Mouse (Mus musculus) forebrain, embryonic 11.5 days (tissue): ENCODE results near the gene Ifit3. TPM values are rescaled to one million over a fixed set of nuclear protein-coding genes. Genes with fewer than 3 reads are reported as not detected.
"Not testable (repeated sequence)": the region's sequence is repeated elsewhere in the genome, so short reads cannot be mapped to it uniquely, and the experiment has no call there.

ENCODE experiments used
- ATAC-seq: fragments of 200-750 bp; cut with Nextera tagmentation; replicated peaks from 2 replicates; pipeline ENCODE4 v1.8.0; 2017; ENCODE audit warnings: moderate TSS enrichment; ENCODE audit not compliant: low FRiP score
- DNase-seq: peaks from one replicate; pipeline ENCODE4 v3.0.0-alpha.2; 2017; ENCODE audit warnings: low spot score
- H3K27ac ChIP-seq: fragments of 300-500 bp; sonication (generic); 2 replicates; pipeline ENCODE4 v1.5.1; 2014; ENCODE audit warnings: low read depth, low read length
- H3K27me3 ChIP-seq: fragments of 300-500 bp; sonication (generic); 2 replicates; pipeline ENCODE4 v1.6.1; 2014; ENCODE audit warnings: mild to moderate bottlenecking, low read length, mixed read lengths; ENCODE audit not compliant: control insufficient read depth, insufficient read depth
- H3K36me3 ChIP-seq: fragments of 300-500 bp; sonication (generic); 2 replicates; pipeline ENCODE4 v1.6.1; 2014; ENCODE audit warnings: mild to moderate bottlenecking, low read length, moderate library complexity, mixed read lengths; ENCODE audit not compliant: control insufficient read depth, insufficient read depth
- H3K4me1 ChIP-seq: fragments of 300-500 bp; sonication (generic); replicated peaks from 2 replicates; pipeline ENCODE4 v1.6.1; 2014; ENCODE audit warnings: low read length, mixed read lengths; ENCODE audit not compliant: control insufficient read depth, insufficient read depth
- H3K4me2 ChIP-seq: fragments of 300-500 bp; sonication (generic); 2 replicates; pipeline ENCODE4 v1.6.1; 2014; ENCODE audit warnings: low read depth, mild to moderate bottlenecking, low read length, moderate library complexity, mixed read lengths; ENCODE audit not compliant: severe bottlenecking
- H3K4me3 ChIP-seq: fragments of 300-500 bp; sonication (generic); 2 replicates; pipeline ENCODE4 v1.5.1; 2014; ENCODE audit warnings: low read depth, low read length
- H3K9ac ChIP-seq: fragments of 300-500 bp; sonication (generic); 2 replicates; pipeline ENCODE4 v1.6.1; 2014; ENCODE audit warnings: low read length
- H3K9me3 ChIP-seq: fragments of 300-500 bp; sonication (generic); 2 replicates; pipeline ENCODE4 v1.6.1; 2016; ENCODE audit warnings: low read length, mixed read lengths; ENCODE audit not compliant: control insufficient read depth
- WGBS: fragments of 180-500 bp; shearing (Covaris S2); extraction: QIAGEN DNeasy Blood & Tissue Kit; methylation state at CpG from one replicate; pipeline ENCODE4 v1.1.7; 2014; 5-methylcytosine and 5-hydroxymethylcytosine counted together
- polyA plus RNA-seq: library from polyadenylated mRNA; unstranded; fragments of >200 nt; fragmentation: Nextera tagmentation; extraction: Ambion mirVana; gene quantifications from 2 replicates; pipeline ENCODE4 v1.2.1, GENCODE M21; 2014

Gene Ifit3
- polyA plus RNA-seq, 1 experiment from 2014 or later, result 0.52 TPM

GRCm38 (mm10) chr19:34573650-34574049, 9.7 kb upstream of the Ifit3 start:
- no peaks in the 10 kb centered on the region for H3K9me3 ChIP-seq
- H3K36me3 ChIP-seq, result no peaks in the 10 kb centered on the region
- ATAC-seq, result no peak
- no peaks in the 10 kb centered on the region for H3K27me3 ChIP-seq
- H3K27ac ChIP-seq, result no peak overlapping the region
- WGBS, result 93% methylated on average over 5 of the region's 5 CpGs
- no peak for DNase-seq
- no peak overlapping the region for H3K4me2 ChIP-seq
- no peak overlapping the region for H3K9ac ChIP-seq
- H3K4me3 ChIP-seq, result no peak overlapping the region
- H3K4me1 ChIP-seq, result no peaks in the 10 kb centered on the region

- Histone ChIP-seq H3K36me3 (no peaks in the 10 kb centered on the region), H3K27ac (no peak overlapping the region), H3K27me3 (no peaks in the 10 kb centered on the region), H3K4me2 (no peak overlapping the region), H3K9ac (no peak overlapping the region), H3K4me1 (no peaks in the 10 kb centered on the region), H3K9me3 (no peaks in the 10 kb centered on the region), H3K4me3 (no peak overlapping the region)
- DNase-seq (no peak), ATAC-seq (no peak)
- WGBS, result 70% methylated on average over 1 of the region's 1 CpGs
Observed at GRCm38 (mm10) chr19:34577121-34577520, 6.2 kb upstream of the Ifit3 start.

GRCm38 (mm10) chr19:34582696-34583095, 635 bp upstream of the Ifit3 start:
- H3K4me2 ChIP-seq, H3K27ac ChIP-seq, H3K4me3 ChIP-seq, H3K9ac ChIP-seq, H3K9me3 ChIP-seq, ATAC-seq, DNase-seq, H3K4me1 ChIP-seq, H3K27me3 ChIP-seq, H3K36me3 ChIP-seq: not testable (repeated sequence)
- 81% methylated on average over 2 of the region's 2 CpGs for WGBS

GRCm38 (mm10) chr19:34585740-34586458, 2.6 kb downstream of the Ifit3 start:
- DNase-seq, H3K27me3 ChIP-seq, H3K4me3 ChIP-seq, ATAC-seq, H3K4me1 ChIP-seq, H3K27ac ChIP-seq, H3K4me2 ChIP-seq, H3K9ac ChIP-seq, H3K36me3 ChIP-seq, H3K9me3 ChIP-seq: not testable (repeated sequence)
- WGBS, result 82% methylated on average over 5 of the region's 5 CpGs

- not testable (repeated sequence) for DNase-seq, H3K4me1 ChIP-seq
Observed at GRCm38 (mm10) chr19:34587898-34588692, 4.8 kb downstream of the Ifit3 start.

GRCm38 (mm10) chr19:34588959-34589358, 5.6 kb downstream of the Ifit3 start:
- no peak overlapping the region for H3K9ac ChIP-seq
- no peak overlapping the region for H3K27ac ChIP-seq
- H3K4me1 ChIP-seq, result no peaks in the 10 kb centered on the region
- no peak overlapping the region for H3K4me2 ChIP-seq
- no peak for ATAC-seq
- no peak overlapping the region for H3K4me3 ChIP-seq
- DNase-seq, result no peak
- no peaks in the 10 kb centered on the region for H3K27me3 ChIP-seq
- no peaks in the 10 kb centered on the region for H3K9me3 ChIP-seq
- no peaks in the 10 kb centered on the region for H3K36me3 ChIP-seq

More at GRCm38 (mm10) chr19:34587898-34588692, 4.8 kb downstream of the Ifit3 start:
- not testable (repeated sequence) for H3K4me2 ChIP-seq, H3K4me3 ChIP-seq, H3K27me3 ChIP-seq, H3K9me3 ChIP-seq, ATAC-seq, H3K36me3 ChIP-seq, H3K9ac ChIP-seq, H3K27ac ChIP-seq
- WGBS, result 84% methylated on average over 6 of the region's 12 CpGs

- H3K4me1 ChIP-seq, result no peaks in the 10 kb centered on the region
- no peaks in the 10 kb centered on the region for H3K36me3 ChIP-seq
- H3K9me3 ChIP-seq, result no peaks in the 10 kb centered on the region
- H3K27me3 ChIP-seq, result no peaks in the 10 kb centered on the region
- ATAC-seq (no peak), DNase-seq (no peak)
- no peak overlapping the region for H3K4me3 ChIP-seq
- H3K9ac ChIP-seq, result no peak overlapping the region
- H3K4me2 ChIP-seq, result no peak overlapping the region
- 91% methylated on average over 2 of the region's 2 CpGs for WGBS
- no peak overlapping the region for H3K27ac ChIP-seq
Observed at GRCm38 (mm10) chr19:34593456-34593855, 10.1 kb downstream of the Ifit3 start.

- not testable (repeated sequence) for DNase-seq, H3K4me3 ChIP-seq, H3K27ac ChIP-seq, ATAC-seq, H3K9ac ChIP-seq, H3K4me2 ChIP-seq, H3K27me3 ChIP-seq, H3K36me3 ChIP-seq, H3K9me3 ChIP-seq, H3K4me1 ChIP-seq
- 82% methylated on average over 3 of the region's 3 CpGs for WGBS
Observed at GRCm38 (mm10) chr19:34594523-34594922, 11.2 kb downstream of the Ifit3 start.
